Mouse (Mus musculus): ENCODE measurements around the gene Ccdc163.
A peak's percentile ranks its signal among the peaks of the same experiment; 100 is the strongest.

Gene Ccdc163

GRCm38 (mm10) chr4:116777079-116777478 lies 68.8 kb downstream of the Ccdc163 start:
- DNase-seq (ENCODE audit: extremely low read depth, low read depth), result no peak

GRCm38 (mm10) chr4:116780541-116780940 lies 72.2 kb downstream of the Ccdc163 start:
- no peak for DNase-seq (ENCODE audit: extremely low read depth, low read depth)

- no peak for DNase-seq (ENCODE audit: extremely low read depth, low read depth)
These were observed 73.1 kb downstream of the Ccdc163 start for GRCm38 (mm10) chr4:116781366-116781765.

GRCm38 (mm10) chr4:116782171-116782570 lies 73.9 kb downstream of the Ccdc163 start:
- no peak for DNase-seq (ENCODE audit: extremely low read depth, low read depth)

- DNase-seq (ENCODE audit: extremely low read depth, low read depth), result no peak
These were observed 78.3 kb downstream of the Ccdc163 start for GRCm38 (mm10) chr4:116786587-116786986.

- DNase-seq (ENCODE audit: extremely low read depth, low read depth), result no peak
These were observed 79.9 kb downstream of the Ccdc163 start for GRCm38 (mm10) chr4:116787985-116788760.

- peak; percentile 70 for DNase-seq (ENCODE audit: extremely low read depth, low read depth)
These were observed 80.6 kb downstream of the Ccdc163 start for GRCm38 (mm10) chr4:116788956-116789355.

- no peak for DNase-seq (ENCODE audit: extremely low read depth, low read depth)
These were observed 84.1 kb downstream of the Ccdc163 start for GRCm38 (mm10) chr4:116792453-116792852.

GRCm38 (mm10) chr4:116794273-116794672 lies 86.0 kb downstream of the Ccdc163 start:
- DNase-seq (ENCODE audit: extremely low read depth, low read depth), result no peak

GRCm38 (mm10) chr4:116796442-116797110 lies 88.3 kb downstream of the Ccdc163 start:
- no peak for DNase-seq (ENCODE audit: extremely low read depth, low read depth)

GRCm38 (mm10) chr4:116799901-116800300 lies 91.6 kb downstream of the Ccdc163 start:
- DNase-seq (ENCODE audit: extremely low read depth, low read depth), result peak; percentile 30
